Mouse (Mus musculus) left cerebral cortex, adult 2 months (tissue): Measurements from ENCODE around the gene Khnyn. TPM values are rescaled to one million over a fixed set of nuclear protein-coding genes. Genes with fewer than 3 reads are reported as not detected.
A peak's percentile ranks its signal among the peaks of the same experiment; 100 is the strongest.

Source experiments
- DNase-seq, 2 experiments: peaks; one replicate each; pipeline ENCODE4 v3.0.0; 2021 to 2022; ENCODE audit warnings: low spot score in 2 of 2, mixed read lengths in 1 of 2; ENCODE audit errors: extremely low spot score in 1 of 2
- H3K27ac ChIP-seq: fragments of 200-600 bp; 2 replicates; pipeline ENCODE4 v1.8.1; 2022
- H3K4me3 ChIP-seq: fragments of 200-600 bp; 2 replicates; pipeline ENCODE4 v1.8.1; 2022
- CTCF ChIP-seq: fragments of 200-600 bp; IDR thresholded peaks from 2 replicates; pipeline ENCODE4 v1.8.1; 2022; ENCODE audit warnings: antibody characterized with exemption, mild to moderate bottlenecking, moderate library complexity
- intact Hi-C: fragments of 180-260 bp; cut with DNase I; formaldehyde crosslinking; loops from one replicate; pipeline ENCODE4 v1.15.1; 2025
- total RNA-seq, 2 experiments: library from RNA; stranded (reverse); gene quantifications; 2 replicates each; pipeline ENCODE4 v1.2.3; 2021

Khnyn gene
- total RNA-seq, 2 experiments from 2014 or later: 11.9 to 12.0 TPM

DNA sequence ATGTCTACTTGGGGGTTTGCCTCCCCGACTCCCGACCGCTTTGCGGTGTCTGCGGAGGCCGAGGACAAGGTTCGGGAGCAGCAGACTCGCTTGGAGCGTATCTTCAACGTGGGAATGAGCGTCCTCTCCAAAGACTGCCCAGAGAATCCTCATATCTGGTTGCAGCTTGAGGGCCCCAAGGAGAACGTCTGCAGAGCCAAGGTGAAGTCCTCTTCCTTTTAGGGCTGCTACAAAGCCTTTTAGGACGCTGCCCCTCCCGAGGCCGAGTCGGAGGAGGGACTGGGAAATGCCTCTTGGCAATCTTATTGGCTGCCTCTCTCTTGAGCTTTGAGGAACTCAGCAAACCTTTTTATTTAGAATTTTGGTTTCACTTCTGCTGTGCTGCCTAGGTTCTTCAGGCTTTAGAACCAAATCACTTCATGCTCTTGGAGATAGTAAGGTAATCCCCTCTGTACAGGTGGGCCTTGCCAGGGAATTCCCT lies 1.1 kb downstream of the Khnyn start:
- Histone ChIP-seq H3K4me3 (peak overlapping the region; percentile 91), H3K27ac (peak overlapping the region; percentile 89)
- DNase-seq: peak in 1 of 2 experiments; percentile 29
- no peak for TF ChIP-seq CTCF
- intact Hi-C loops: no loop called here

DNA sequence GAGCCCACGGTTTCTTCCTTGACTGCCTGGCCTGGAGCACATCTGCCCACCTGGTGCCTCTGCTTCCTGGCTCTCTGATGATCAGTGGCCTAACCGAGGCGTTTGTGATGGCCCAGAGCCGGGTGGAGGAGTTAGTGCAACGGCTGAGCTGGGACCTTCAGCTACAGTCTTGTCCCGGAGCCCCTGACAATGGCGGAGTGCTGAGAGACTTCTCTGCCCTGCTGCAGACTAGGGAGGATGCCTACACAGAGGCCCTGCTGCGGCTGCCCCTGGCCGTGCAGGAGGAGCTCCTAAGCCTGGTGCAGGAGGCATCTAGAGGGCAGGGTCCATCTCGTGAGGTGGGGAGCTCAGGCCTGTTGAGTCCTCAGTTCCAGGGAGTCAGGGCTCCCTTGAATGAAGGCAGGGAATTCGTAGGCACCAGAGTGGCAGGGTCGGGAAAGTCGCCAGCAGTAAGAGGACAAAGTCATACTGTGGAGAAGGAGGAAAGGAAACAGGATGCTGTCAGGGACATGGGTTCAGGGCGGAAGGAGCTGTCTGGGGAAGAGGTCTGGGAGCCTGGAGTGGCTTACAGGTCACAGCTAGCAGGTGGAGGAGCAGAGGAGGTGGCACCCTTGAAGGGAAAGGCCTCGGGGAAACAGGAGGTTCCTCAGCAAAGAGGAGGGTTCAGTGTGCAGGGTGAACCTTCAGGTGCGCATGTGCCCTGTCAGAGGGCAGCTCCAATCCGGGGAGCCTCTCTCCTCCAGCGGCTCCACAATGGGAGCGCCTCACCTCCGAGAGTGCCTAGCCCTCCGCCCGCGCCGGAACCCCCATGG lies 2.0 kb downstream of the Khnyn start:
- no peak for DNase-seq
- intact Hi-C loops: loop anchor here (1.0 kb wide), 1 partner anchor 12 kb away; no protein-coding TSS in a partner anchor
- H3K4me3 ChIP-seq: peak overlapping the region; percentile 91; the same call in 1 of the 2 replicates
- H3K27ac ChIP-seq: no peak overlapping the region
- no peak for TF ChIP-seq CTCF

DNA sequence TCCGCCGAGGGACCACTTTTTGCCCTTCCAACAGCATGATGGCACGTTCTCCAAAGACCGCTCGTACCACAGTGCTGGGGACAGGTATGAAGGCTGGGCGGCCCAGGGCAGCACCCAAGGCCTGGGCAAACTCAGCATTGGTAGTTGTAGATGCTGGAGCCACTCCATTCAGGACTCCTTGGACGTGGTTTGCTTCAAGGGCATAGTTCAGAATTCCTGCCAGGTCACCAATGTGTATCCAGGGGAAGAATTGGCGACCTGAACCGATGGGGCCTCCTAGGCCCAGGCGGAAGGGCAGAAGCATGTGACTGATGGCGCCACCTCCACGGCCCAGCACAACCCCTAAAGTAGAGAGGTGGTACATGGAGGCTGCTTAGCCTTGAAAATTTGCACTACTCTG lies 12.9 kb downstream of the Khnyn start:
- H3K4me3 ChIP-seq: no peak overlapping the region
- intact Hi-C loops: loop anchor here (1.0 kb wide), 1 partner anchor 10 kb away; no protein-coding TSS in a partner anchor
- no peak for DNase-seq
- no peak overlapping the region for H3K27ac ChIP-seq
- no peak for TF ChIP-seq CTCF

DNA sequence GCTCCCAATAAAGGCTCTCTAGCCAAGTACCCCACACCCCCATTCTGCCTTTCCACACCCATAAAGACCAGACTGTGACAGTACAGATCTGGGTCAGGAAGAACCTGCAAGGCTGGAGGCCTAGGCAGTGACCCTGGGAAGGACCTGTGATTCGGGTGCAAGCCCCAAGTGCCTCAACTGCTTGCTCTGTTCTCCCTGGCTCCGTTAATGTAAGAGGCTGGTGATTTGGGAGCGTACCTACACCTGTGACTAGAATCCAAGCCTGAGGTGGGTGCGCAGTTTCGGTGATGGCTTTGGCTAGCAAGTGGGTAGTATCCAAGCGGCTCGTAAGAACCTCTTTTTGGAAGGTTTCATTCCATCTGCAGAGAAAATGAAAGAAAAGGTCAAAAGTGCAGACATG lies 14.2 kb downstream of the Khnyn start:
- no peak for TF ChIP-seq CTCF
- Histone ChIP-seq H3K27ac (no peak overlapping the region), H3K4me3 (no peak overlapping the region; the same call in 1 of the 2 replicates)
- DNase-seq: no peak
- intact Hi-C loops: loop anchor here (1.0 kb wide), 1 partner anchor 12 kb away; no protein-coding TSS in a partner anchor

DNA sequence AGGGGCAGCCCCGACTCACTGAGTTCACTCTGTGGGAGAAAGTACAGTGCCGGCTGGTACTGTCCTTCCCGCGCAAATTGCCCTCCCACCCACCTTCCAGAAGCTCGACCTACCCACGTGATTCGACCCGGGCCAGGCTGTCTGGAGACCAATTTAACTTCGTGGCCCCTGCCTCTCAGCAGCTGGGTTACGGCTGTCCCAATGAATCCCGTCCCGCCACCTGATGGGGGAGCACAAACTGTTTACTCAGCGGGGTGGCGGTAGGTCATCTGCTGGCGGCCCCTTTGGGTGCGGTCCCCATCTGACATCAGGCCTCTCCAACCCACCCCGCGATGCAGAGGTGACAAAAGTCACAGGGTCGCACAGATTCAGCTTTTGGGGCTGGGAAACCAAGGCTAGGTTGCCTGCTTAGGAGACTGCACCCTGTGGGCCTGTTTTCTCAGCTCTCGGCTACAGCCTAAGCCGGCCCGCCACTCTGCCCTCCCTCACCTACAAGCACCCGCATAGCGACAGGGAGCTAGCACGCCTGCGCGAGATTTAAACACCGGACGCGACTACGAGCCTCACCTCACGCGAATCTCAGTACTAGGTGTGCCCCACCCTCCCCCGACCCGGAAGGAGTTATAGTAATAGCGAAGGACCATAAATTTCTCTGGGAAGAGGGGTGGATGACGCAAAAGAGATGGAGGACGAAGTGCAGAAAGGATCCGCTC lies 15.1 kb downstream of the Khnyn start, which contains the start of gene Sdr39u1:
TSS of gene Sdr39u1 (minus strand) at position 593 of the 713 bp plus-strand sequence.
- DNase-seq: peak; percentile 83 to 87
- no peak for TF ChIP-seq CTCF
- Histone ChIP-seq H3K27ac (peak within 1 kb of the TSS; percentile 93), H3K4me3 (peak within 1 kb of the TSS; percentile 66)
- intact Hi-C loops: loop anchor here (5.0 kb wide), 1 partner anchor 138 kb away; the partner anchor contains the start of gene Ltb4r2

DNA sequence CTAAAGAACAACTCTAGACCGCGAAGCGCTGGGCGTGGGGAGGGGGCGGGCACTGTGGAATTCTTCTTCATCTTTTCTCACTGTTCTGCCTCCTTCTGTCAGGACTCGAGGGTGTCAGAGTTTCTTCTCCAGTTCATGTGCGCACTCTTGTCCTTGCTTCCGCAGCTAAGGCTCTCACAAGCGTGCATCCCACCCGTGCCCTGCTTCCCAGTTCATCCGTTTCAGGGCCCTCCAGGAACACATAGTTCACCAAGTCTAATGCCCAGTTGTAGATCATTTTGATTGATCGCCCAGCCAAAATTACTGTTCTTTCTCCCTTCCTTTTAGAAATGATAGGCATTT lies 15.6 kb downstream of the Khnyn start:
- no peak for DNase-seq
- intact Hi-C loops: loop anchor here (5.0 kb wide), 1 partner anchor 138 kb away; the partner anchor contains the start of gene Ltb4r2
- H3K27ac ChIP-seq: peak overlapping the region; percentile 93
- H3K4me3 ChIP-seq: peak overlapping the region; percentile 66
- no peak for TF ChIP-seq CTCF

DNA sequence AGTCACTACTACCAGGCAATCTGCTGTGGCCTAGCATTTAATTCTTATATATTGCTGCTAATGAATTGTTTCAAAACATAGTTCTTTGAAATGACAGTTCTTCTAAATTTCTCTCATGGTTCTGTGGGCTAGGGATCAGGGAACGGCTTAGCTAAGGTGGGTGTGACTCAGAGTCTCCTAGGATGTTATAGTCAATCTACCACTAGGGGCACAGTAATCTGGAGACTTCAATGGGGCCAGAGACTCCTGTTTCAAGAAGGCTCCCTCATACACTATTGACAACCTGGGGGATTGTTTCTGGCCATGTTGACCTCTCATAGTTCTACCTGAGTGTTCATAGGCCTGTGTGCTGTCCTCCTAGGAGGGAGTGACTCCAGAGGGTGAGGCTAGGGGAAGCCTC lies 20.8 kb downstream of the Khnyn start:
- no peak overlapping the region for H3K4me3 ChIP-seq
- no peak for DNase-seq
- H3K27ac ChIP-seq: no peak overlapping the region
- intact Hi-C loops: no loop called here
- TF ChIP-seq CTCF: peak; percentile 54

DNA sequence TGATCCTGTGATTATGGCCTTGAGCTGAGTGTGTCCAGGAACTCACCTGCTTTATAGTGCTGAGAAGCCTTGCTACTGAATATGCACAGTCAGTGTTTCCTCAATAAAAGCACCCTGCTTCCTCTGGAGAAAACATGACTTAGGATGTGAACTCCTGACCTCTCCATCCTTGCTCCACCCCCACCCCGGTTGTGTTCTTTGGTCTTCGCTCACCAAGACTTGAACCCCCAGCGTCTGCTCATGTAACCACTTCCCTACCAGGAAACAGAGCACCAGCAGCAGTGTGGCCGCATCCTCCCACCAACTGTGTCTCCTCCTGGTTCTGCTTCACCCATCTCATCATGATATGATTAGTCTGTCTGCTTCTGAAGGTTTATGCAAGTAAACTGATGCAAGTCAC lies 28.7 kb downstream of the Khnyn start:
- intact Hi-C loops: no loop called here
- DNase-seq: no peak
- TF ChIP-seq CTCF: no peak
- no peak overlapping the region for H3K4me3 ChIP-seq
- H3K27ac ChIP-seq: no peak overlapping the region

DNA sequence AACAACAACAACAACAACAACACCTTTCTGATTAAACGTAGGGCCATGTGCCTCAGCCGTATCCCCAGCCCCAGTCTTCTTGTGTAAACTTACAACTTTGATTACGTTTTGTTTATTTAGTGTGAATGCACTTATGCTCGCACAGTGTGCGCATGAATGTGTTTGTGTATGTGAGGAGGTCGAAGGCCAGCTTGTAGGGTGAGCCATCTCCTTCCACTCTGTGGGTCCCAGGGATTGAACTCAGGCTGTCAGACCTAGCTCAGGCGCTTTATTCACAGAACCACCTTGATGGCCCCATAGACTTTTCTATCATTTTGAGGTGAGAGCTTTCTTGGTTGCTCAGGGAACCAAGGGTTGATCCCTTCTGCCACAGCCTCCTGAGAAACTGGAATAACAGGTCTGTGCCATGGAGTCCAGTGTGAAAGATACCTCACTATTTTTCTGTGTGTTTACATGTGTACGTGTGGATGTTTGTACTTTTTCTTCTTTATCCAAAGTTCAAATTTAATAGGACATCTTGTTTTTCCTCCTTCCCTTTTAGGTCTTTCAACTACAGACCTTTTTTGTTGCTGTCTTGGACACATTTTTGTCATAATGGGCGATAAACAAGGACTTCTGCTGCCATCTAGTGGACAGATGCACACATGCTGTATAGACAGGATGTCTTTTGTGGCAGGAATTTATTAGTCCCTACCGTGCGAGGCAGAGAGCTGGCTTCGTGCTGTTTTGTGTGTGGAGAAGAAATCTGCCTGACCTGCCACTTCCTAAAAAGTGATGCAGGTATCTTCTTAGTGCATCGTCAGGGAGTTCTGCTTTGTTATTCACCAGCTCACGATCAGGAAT lies 33.7 kb downstream of the Khnyn start:
- DNase-seq: peak; percentile 61 to 63
- intact Hi-C loops: loop anchor here (1.0 to 2.0 kb wide), 3 partner anchors 44 to 137 kb away; no protein-coding TSS in a partner anchor
- Histone ChIP-seq H3K27ac (no peak overlapping the region), H3K4me3 (no peak overlapping the region)
- peak; percentile 90 for TF ChIP-seq CTCF

DNA sequence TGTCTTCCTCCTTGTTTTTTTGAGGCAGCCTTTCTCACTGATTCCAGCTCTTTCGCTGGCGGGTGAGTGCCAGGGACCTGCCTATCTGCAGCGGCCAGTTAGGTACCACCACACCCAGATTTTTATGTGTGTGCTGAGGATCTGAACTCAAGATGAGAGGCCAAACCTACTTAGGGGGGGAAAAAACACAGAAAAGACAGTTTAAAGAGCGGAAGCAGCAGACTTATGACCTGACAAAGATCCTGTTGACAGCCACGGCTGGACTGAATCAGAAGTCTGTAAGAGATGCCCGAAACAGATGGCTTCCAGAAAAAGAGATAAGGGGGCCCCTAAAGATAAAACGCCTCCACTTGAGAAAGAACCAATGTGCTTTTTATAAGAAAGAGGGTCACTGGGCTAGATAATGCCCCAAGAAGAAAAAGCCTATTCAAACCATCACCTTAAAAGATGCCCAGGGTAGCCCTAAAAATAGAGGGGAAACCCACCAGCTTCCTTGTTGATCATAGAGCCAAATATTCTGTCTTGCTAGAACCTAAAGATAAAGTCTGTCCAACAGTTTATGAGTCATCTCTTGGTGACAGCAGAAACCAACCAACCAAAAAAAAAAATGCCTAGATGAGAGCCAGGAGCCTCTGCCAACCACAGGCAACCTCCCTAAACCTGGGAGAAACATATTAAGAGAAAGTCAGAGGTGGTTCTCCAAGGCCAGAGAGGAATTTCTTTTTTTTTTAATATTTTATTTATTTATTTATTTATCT lies 37.9 kb downstream of the Khnyn start:
- intact Hi-C loops: no loop called here
- TF ChIP-seq CTCF: no peak
- DNase-seq: no peak
- no peak overlapping the region for H3K4me3 ChIP-seq
- H3K27ac ChIP-seq: no peak overlapping the region
